Mouse (Mus musculus) heart, adult 2 months (tissue): ENCODE data around the gene Pcsk6.

Source experiments
- CTCF ChIP-seq: fragments of 200-600 bp; IDR thresholded peaks from 2 replicates; pipeline ENCODE4 v1.8.1; 2022; ENCODE audit warnings: antibody characterized with exemption, mild to moderate bottlenecking, moderate library complexity
- EP300 ChIP-seq: fragments of 200-500 bp; IDR thresholded peaks from 2 replicates; pipeline ENCODE4 v1.6.1; 2011; ENCODE audit warnings: low read depth, low read length, control low read depth; ENCODE audit not compliant: insufficient read depth
- POLR2A ChIP-seq: fragments of 200-500 bp; IDR thresholded peaks from 2 replicates; pipeline ENCODE4 v1.6.1; 2011; ENCODE audit warnings: mild to moderate bottlenecking, low read depth, low read length, control low read depth; ENCODE audit not compliant: insufficient read depth

DNA sequence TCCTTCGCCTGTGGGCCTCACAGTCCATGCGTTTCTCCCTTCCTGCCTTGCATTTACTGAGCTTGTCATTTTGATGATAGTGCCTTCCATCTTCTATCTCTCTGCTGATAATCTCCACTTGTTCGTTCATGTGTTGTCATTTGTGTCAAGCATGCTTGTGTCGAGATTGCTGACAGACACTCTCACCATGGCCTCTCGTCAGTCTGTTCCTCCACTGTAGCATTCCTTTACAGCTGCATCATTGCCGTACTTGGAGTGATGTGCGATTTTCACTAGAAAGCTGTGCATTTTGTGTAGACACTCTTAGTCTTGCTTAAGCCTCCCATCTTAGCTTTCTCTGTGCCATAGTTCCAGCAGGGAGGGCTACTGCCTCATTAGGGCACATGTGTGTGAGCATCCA, 79.5 kb downstream of the Pcsk6 start:
- TF ChIP-seq CTCF (no peak), POLR2A (no peak), EP300 (no peak)
